Mouse (Mus musculus) layer of hippocampus, adult 2 months (tissue): ENCODE results near the gene Rasgrf1. TPM values are rescaled to one million over a fixed set of nuclear protein-coding genes. Genes with fewer than 3 reads are reported as not detected.
A peak's percentile ranks its signal among the peaks of the same experiment; 100 is the strongest.
"Not testable (repeated sequence)": the region's sequence is repeated elsewhere in the genome, so short reads cannot be mapped to it uniquely, and the experiment has no call there.

ENCODE experiments used
- DNase-seq, 2 experiments: peaks; one replicate each; pipeline ENCODE4 v3.0.0; 2022; ENCODE audit warnings: low spot score in 2 of 2
- H3K27ac ChIP-seq: fragments of 200-600 bp; 2 replicates; pipeline ENCODE4 v1.8.1; 2022
- H3K4me3 ChIP-seq: fragments of 200-600 bp; 2 replicates; pipeline ENCODE4 v1.8.1; 2022; ENCODE audit warnings: mild to moderate bottlenecking
- CTCF ChIP-seq: fragments of 200-600 bp; conservative IDR thresholded peaks from 2 replicates; pipeline ENCODE4 v1.8.1; 2022; ENCODE audit warnings: antibody characterized with exemption, mild to moderate bottlenecking, moderate library complexity
- total RNA-seq, 2 experiments: library from RNA; stranded (reverse); gene quantifications; 2 replicates each; pipeline ENCODE4 v1.2.3; 2021

The Rasgrf1 gene
- total RNA-seq, 2 experiments from 2014 or later: 480 to 498 TPM

DNA sequence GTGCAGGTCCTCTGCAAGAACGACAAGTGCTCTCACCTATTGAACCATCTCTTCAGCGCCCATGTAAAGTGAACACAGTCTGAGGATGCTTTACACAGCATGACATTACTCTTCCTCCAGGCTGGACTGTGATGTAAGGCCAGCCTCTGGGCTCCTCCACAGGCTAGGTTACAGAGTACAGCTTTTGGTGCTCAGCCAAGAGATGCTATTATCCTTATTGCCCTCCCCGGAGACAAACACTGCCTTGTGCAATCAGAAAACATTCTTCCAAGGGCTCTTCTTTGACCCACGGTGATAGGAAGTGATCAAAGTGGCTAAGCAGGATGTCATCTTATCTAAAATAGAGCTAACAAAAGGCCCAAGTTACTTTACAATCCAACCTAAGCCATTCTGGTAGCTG lies 128.8 kb downstream of the Rasgrf1 start:
- TF ChIP-seq CTCF: no peak
- H3K27ac ChIP-seq: no peak overlapping the region
- DNase-seq: no peak
- no peak overlapping the region for H3K4me3 ChIP-seq

DNA sequence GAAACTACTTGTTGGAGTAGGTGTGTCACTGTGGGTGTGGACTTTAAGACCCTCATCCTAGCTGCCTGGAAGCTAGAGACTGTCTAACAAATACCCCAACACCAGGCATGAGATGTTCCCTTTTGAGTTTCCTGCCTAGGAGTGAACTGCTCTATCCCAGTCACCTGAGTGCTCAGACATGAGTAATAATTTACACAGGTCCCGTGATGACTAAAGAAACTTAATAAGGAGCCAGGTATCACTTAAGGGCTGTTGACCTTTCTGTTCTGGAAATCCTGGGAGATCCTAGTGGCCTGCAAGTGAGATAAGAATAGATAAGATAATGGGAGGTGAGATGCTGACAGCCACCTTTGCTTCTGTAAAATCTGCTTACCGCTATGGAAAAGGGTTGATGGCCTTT lies 131.2 kb downstream of the Rasgrf1 start:
- H3K27ac ChIP-seq: no peak overlapping the region
- H3K4me3 ChIP-seq: no peak overlapping the region
- DNase-seq: no peak
- no peak for TF ChIP-seq CTCF

DNA sequence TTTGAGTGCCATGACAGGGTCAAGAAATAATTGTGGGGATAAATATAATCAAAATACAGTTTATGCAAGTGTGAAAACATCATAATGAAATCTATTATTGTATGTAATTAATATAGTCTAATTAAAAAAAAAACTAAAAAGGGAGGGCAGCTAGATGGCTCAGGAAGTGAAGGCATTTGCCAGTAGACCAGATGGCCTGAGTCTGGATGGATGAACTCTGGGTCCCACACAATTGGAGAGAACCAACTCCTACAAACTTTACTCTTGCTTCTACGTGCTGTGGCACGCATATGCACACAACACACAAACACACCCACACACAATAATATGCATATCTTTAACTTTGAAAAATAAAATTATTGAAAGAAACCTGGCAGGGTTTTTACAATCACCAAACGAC lies 131.8 kb downstream of the Rasgrf1 start:
- Histone ChIP-seq H3K4me3 (no peak overlapping the region), H3K27ac (no peak overlapping the region)
- DNase-seq: no peak
- TF ChIP-seq CTCF: no peak

DNA sequence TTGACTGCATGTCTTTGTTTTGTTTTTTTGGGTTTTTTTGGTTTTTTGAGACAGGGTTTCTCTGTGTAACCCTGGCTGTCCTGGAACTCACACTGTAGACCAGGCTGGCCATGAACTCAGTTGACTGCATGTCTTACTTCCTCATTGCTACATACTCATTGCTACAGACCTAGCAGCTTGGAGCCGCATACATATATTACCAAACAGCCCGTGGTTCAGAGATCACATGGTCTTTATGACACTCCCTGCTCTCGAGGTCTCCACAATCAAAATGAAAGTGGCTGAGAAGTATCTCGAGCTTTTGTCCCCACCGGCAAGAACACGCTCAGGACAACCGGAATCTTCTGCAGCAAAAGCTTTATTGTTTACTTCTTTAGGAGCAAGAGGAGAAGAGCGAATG lies 133.2 kb downstream of the Rasgrf1 start:
- not testable (repeated sequence) for H3K27ac ChIP-seq, H3K4me3 ChIP-seq, DNase-seq

DNA sequence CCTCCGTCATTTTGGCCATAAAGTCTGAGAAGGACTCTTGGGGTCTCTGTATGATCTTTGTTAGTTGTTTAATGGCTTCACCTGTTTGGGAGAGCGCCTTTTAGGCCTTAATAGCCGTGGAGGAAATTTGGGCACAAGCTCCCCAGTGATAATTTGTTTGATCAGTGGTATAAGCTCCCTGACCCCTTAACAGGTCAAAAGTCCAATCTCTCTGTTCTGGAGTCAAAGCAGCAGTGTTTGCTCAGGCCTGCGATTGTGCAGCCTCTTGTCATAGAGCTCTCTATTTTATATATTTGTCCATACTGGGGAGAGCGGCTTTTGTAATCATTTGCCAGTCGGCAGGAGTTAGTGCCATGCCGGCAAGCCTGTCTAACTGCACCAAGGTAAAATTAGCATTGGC lies 135.5 kb downstream of the Rasgrf1 start:
- Histone ChIP-seq H3K4me3 (no peak overlapping the region), H3K27ac (no peak overlapping the region)
- no peak for TF ChIP-seq CTCF
- no peak for DNase-seq

DNA sequence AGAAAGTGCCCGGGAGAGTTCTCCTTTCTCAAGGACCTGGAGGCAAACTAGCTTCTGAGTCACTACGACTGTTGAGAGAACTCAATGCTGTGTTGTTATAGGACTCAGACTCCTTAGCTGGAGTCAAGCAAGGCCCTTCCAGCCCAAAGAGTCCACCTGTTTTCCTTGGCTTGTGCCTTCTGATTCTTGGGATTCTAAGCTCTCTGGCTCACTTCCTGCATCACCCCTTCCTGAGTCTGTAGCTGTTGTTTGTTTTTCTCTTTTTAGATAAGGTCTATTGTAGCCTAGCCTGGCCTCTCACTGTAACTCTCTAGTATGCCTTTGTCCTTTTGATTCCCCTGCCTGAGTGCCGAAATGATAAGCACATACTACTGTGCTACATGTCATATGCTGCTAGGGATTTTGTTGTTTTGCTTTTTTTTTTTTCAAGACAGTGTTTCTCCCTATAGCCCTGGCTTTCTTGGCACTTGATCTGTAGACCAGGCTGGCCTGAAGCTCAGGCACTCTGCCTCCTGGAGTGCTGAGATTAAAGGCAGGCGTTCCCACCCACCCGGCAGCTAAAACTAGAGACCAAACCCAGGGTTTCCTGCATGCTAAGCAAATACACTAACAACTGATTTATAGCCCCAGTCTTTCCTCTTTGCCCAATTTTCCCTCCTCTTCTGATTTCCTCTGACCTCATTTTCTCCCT lies 138.4 kb downstream of the Rasgrf1 start:
- Histone ChIP-seq H3K27ac (peak overlapping the region; percentile 59; the same call in 1 of the 2 replicates), H3K4me3 (no peak overlapping the region)
- no peak for TF ChIP-seq CTCF
- no peak for DNase-seq

DNA sequence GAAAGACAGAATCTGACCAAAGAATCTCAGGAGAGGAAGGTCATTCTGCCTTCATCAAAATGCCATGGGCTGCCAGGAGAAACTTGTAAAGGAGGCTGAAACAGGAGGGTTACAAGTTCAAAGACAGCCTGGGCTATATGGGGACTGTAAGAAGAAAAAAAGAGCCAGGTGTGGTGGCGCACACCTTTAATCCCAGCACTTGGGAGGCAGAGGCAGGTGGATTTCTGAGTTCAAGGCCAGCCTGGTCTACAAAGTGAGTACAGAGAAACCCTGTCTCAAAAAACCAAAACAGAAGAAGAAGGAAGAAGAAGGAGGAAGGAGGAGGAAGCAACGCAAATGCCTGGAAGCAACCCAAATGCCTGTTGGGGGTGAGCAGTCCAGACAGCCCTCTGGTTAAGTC lies 144.1 kb downstream of the Rasgrf1 start, which contains the start of gene Ctsh:
Gene Ctsh, plus strand, starts transcription at position 301 of the 400 bp plus-strand sequence.
- Histone ChIP-seq H3K27ac (peak within 1 kb of the TSS; percentile 68), H3K4me3 (peak within 1 kb of the TSS; percentile 50)
- DNase-seq: no peak
- no peak for TF ChIP-seq CTCF

DNA sequence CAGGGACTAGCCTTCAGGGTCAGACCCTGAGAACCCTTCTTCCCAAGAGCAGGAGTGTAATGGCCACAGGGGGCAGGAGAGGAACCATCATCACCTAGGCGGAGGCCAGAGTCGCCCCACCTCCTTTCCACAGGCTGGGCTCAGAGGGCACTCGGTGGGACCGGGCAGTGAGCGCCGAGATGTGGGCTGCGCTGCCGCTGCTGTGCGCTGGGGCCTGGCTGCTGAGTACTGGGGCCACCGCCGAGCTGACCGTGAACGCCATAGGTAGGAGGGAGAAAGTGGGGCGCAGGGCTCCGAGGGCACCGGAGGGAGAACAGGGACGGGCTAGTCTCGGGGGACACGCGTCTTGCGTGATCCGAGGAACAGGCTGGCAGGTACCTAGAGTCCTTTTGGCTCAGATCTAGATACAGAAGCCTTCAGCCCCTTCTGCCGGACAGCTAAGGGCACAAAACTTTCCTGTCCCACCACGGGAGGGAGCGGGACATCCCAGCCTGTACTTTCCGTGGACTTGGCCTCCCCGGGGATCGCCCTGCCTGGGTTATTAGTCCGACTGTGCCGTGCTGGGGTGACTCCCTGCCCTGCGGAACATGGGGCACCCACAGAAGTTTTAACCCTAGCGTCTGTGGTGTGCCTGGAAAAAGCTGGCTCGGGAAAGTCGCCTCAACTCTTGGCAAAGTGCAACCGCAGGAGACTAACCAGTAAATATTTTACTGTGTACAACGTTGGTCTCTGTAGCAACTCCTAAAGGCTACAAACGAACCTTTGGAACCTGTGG lies 144.8 kb downstream of the Rasgrf1 start:
- Histone ChIP-seq H3K4me3 (peak overlapping the region; percentile 50), H3K27ac (peak overlapping the region; percentile 68)
- peak; percentile 60 for TF ChIP-seq CTCF
- no peak for DNase-seq

DNA sequence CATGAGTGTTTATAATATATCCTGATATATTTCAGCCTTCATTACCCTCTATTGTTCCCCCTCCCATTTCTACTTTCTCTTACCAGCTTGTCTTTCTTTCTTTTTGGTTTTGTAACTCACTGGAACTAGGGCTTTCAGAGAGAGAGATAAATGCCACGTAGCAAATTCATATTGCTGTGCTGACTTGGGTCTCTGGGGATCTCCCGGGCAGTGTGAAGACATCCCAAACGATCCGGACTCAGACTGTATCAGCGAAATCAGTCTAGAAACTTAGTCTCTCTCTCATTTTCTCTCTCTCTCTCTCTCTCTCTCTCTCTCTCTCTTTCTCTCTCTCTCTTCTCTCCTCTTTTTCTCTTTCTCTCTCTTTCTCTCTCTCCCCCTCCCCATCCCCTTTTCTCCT lies 145.7 kb downstream of the Rasgrf1 start:
- peak overlapping the region; percentile 50 for H3K4me3 ChIP-seq
- no peak for DNase-seq
- no peak for TF ChIP-seq CTCF
- H3K27ac ChIP-seq: peak overlapping the region; percentile 68; the same call in 1 of the 2 replicates

DNA sequence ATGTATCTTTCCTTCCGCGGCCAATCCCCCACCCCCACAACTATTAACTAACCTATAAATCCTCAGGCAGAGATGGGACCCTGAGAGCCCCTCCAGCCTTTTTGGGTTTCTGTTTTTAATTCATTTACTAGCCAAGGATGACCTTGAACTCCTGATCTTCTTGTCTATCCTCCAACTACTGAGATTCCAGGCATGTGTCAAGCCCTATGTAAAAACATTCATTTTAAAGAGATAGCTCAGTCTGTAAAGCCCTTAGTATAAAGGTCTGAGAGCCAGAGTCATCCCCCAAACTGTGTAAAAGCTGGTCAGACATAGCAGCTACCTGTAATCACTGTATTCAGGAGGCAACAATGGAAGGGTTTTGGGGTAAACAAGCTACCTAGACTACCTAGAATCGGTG lies 146.2 kb downstream of the Rasgrf1 start:
- no peak overlapping the region for H3K27ac ChIP-seq
- no peak for DNase-seq
- no peak overlapping the region for H3K4me3 ChIP-seq
- TF ChIP-seq CTCF: no peak

DNA sequence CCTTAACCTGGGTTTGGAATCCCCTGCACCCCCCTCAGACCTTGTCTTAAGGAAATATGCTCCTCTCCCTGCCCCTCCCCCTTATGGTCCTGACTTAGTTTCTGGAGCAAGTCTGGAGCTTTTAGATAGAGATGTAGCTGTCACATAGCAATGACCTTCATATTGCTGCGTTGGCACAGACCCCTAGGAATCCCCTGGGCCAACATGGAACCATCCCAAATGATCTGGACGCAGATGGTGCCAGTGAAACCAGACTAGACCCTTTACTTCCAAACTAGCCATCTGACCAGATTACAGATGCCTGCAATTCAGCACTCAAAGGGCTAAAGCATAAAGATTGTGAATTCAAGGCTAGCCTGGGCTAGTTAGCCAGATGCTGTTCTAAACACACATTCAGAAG lies 147.0 kb downstream of the Rasgrf1 start:
- DNase-seq: no peak
- no peak overlapping the region for H3K27ac ChIP-seq
- no peak for TF ChIP-seq CTCF
- no peak overlapping the region for H3K4me3 ChIP-seq

DNA sequence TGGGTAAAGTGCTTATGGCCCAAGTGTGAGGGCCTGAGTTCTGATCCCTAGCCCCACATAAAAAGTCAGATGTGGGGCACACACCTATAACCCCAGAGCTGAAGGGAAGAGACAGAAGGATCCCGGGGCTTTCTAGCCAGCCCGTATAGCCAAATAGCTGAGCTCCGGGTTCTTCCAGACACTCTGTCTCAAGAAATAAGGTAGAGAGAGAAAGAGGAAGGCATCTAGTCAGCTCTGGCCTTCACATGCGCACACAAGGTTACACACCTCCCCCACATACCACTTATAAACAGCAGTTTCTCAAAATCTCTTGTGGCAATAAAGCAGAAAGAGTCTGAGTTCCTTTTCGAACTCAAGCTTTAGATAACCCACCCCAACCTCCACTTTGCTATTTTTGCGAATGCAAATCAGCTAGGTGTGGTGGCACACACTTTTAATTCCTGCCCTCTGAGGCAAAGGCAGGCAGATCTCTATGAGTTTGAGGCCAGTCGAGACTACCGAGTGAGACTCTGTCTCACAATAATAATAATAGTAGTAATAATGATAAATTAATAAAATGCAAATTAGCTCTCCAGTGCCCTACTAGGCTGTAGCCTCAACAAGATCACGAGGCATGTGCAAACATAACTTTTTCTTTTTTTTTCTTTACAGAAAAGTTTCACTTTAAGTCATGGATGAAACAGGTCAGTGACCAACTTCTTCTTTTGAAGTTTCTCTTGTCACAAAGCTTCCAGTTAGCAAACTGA lies 150.3 kb downstream of the Rasgrf1 start:
- H3K4me3 ChIP-seq: no peak overlapping the region
- H3K27ac ChIP-seq: no peak overlapping the region
- no peak for TF ChIP-seq CTCF
- no peak for DNase-seq

DNA sequence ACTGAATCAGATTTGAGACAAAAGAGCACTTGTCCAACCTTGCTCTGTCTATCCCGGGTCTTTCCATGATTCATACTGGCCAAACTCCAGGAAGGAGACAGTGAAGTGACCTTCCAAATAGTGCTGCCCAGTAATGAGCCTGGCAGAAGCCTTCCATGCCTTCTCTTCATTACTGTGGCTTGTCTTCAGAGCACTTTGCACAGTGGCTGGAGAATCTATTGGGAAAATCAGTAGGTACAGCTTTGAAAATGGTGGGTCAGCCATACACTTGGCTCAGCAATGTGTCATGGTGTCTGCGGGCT lies 150.8 kb downstream of the Rasgrf1 start:
- Histone ChIP-seq H3K27ac (no peak overlapping the region), H3K4me3 (no peak overlapping the region)
- no peak for DNase-seq
- TF ChIP-seq CTCF: no peak

DNA sequence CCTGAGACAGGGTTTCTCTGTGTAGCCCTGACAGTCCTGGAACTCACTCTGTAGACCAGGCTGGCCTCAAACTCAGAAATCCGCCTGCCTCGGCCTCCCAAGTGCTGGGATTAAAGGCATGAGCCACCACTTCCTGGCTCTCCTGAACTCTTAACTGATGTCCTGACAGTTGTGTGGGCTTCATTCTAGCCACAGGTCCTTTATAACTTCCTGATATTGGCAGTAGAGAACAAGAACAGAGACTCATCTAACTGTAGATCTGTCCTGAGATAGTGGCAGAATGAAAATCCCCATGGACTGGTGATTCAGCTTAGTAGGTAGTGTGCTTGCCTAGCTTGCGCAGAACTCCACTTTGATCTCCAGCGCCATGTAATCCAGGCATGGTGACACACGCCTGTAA lies 151.2 kb downstream of the Rasgrf1 start:
- not testable (repeated sequence) for H3K27ac ChIP-seq, H3K4me3 ChIP-seq, DNase-seq
